Mouse (Mus musculus) MEL (cell line): Measurements from ENCODE around the gene Gnaq. TPM values are rescaled to one million over a fixed set of nuclear protein-coding genes. Genes with fewer than 3 reads are reported as not detected.
A peak's percentile ranks its signal among the peaks of the same experiment; 100 is the strongest.

Source experiments
- DNase-seq: peaks from one replicate; pipeline ENCODE4 v3.0.0; 2011; ENCODE audit warnings: low read depth, low spot score
- H3K27ac ChIP-seq: 2 replicates; pipeline ENCODE4 v1.5.1; 2012; ENCODE audit warnings: low read depth, mild to moderate bottlenecking, control low read depth, low read length, moderate library complexity; ENCODE audit not compliant: control insufficient read depth
- H3K27me3 ChIP-seq, 2 experiments: fragments of 150-350 bp in 1 of 2; sonication (generic) in 1 of 2; 2 replicates each; pipeline ENCODE4 v1.6.1; 2012; ENCODE audit warnings: low read length in 2 of 2, mild to moderate bottlenecking in 2 of 2, improper control_type of control experiment in 1 of 2, moderate library complexity in 1 of 2; ENCODE audit not compliant: insufficient read depth in 2 of 2, control insufficient read depth in 1 of 2
- H3K36me3 ChIP-seq, 2 experiments: 2 replicates each; pipeline ENCODE4 v1.6.1; 2012 to 2014; ENCODE audit warnings: low read length in 2 of 2, improper control_type of control experiment in 1 of 2, inconsistent platforms in 1 of 2, mild to moderate bottlenecking in 1 of 2; ENCODE audit not compliant: insufficient read depth in 2 of 2, control insufficient read depth in 1 of 2
- H3K4me1 ChIP-seq, 2 experiments: fragments of 150-350 bp in 1 of 2; sonication (generic) in 1 of 2; 2 replicates each; pipeline ENCODE4 v1.6.1; 2012; ENCODE audit warnings: low read length in 2 of 2, improper control_type of control experiment in 1 of 2, mild to moderate bottlenecking in 1 of 2; ENCODE audit not compliant: insufficient read depth in 2 of 2, control insufficient read depth in 1 of 2
- H3K4me3 ChIP-seq, 2 experiments: fragments of 150-350 bp in 1 of 2; sonication (generic) in 1 of 2; 2 replicates each; pipeline ENCODE4 v1.5.1; 2012; ENCODE audit warnings: low read depth in 2 of 2, low read length in 2 of 2, mild to moderate bottlenecking in 2 of 2, moderate library complexity in 2 of 2, control low read depth in 1 of 2, improper control_type of control experiment in 1 of 2; ENCODE audit not compliant: control insufficient read depth in 1 of 2, insufficient read depth in 1 of 2
- H3K79me2 ChIP-seq: 2 replicates; pipeline ENCODE4 v1.6.1; 2012; ENCODE audit warnings: mild to moderate bottlenecking, low read length, moderate library complexity; ENCODE audit not compliant: control insufficient read depth, poor library complexity, insufficient read depth
- H3K9ac ChIP-seq: 2 replicates; pipeline ENCODE4 v1.6.1; 2012; ENCODE audit warnings: low read depth, mild to moderate bottlenecking, control low read depth, low read length, moderate library complexity; ENCODE audit not compliant: control insufficient read depth, poor library complexity, severe bottlenecking
- H3K9me3 ChIP-seq: fragments of 150-350 bp; sonication (generic); replicated peaks from 2 replicates; pipeline ENCODE4 v1.6.1; 2012; ENCODE audit warnings: mild to moderate bottlenecking, low read length, improper control_type of control experiment, moderate library complexity; ENCODE audit not compliant: insufficient read depth
- BHLHE40 ChIP-seq: IDR thresholded peaks from 2 replicates; pipeline ENCODE4 v1.6.1; 2012; ENCODE audit warnings: low read depth, mild to moderate bottlenecking, inconsistent platforms, low read length, improper control_type of control experiment, borderline replicate concordance
- CHD1 ChIP-seq: IDR thresholded peaks from 2 replicates; pipeline ENCODE4 v1.6.1; 2012; ENCODE audit warnings: low read depth, mild to moderate bottlenecking, inconsistent platforms, low read length, improper control_type of control experiment
- CTCF ChIP-seq, 3 experiments: IDR thresholded peaks in 2 of 3; conservative IDR thresholded peaks in 1 of 3; 2 replicates each; pipeline ENCODE4 v1.5.1; 2011 to 2012; ENCODE audit warnings: low read length in 3 of 3, low read depth in 2 of 3, mild to moderate bottlenecking in 2 of 3, improper control_type of control experiment in 1 of 3, inconsistent platforms in 1 of 3, mixed read lengths in 1 of 3, moderate library complexity in 1 of 3; ENCODE audit not compliant: control insufficient read depth in 1 of 3, insufficient read depth in 1 of 3, poor library complexity in 1 of 3, severe bottlenecking in 1 of 3
- E2F4 ChIP-seq: IDR thresholded peaks from 2 replicates; pipeline ENCODE4 v1.6.1; 2011; ENCODE audit warnings: low read depth, low read length, improper control_type of control experiment, borderline replicate concordance
- ELF1 ChIP-seq: IDR thresholded peaks from 2 replicates; pipeline ENCODE4 v1.6.1; 2014; ENCODE audit warnings: low read depth, mild to moderate bottlenecking, inconsistent platforms, low read length, improper control_type of control experiment, moderate library complexity
- ETS1 ChIP-seq: IDR thresholded peaks from 2 replicates; pipeline ENCODE4 v1.6.1; 2012; ENCODE audit warnings: low read depth, mild to moderate bottlenecking, inconsistent platforms, low read length, improper control_type of control experiment, moderate library complexity
- GATA1 ChIP-seq: IDR thresholded peaks from 2 replicates; pipeline ENCODE4 v1.6.1; 2011; ENCODE audit warnings: low read depth, low read length, improper control_type of control experiment
- HCFC1 ChIP-seq: IDR thresholded peaks from 2 replicates; pipeline ENCODE4 v1.6.1; 2012; ENCODE audit warnings: low read depth, mild to moderate bottlenecking, inconsistent platforms, low read length, improper control_type of control experiment, moderate library complexity
- JUND ChIP-seq: IDR thresholded peaks from 2 replicates; pipeline ENCODE4 v1.6.1; 2011; ENCODE audit warnings: low read depth, mild to moderate bottlenecking, improper control_type of control experiment, low read length
- KAT2A ChIP-seq: conservative IDR thresholded peaks from 2 replicates; pipeline ENCODE4 v1.6.1; 2012; ENCODE audit warnings: low read depth, low read length, improper control_type of control experiment, inconsistent platforms
- MAFK ChIP-seq: IDR thresholded peaks from 2 replicates; pipeline ENCODE4 v1.6.1; 2011; ENCODE audit warnings: low read depth, mild to moderate bottlenecking, low read length, improper control_type of control experiment, borderline replicate concordance
- MAX ChIP-seq: IDR thresholded peaks from 2 replicates; pipeline ENCODE4 v1.6.1; 2011; ENCODE audit warnings: low read length, improper control_type of control experiment
- MXI1 ChIP-seq: IDR thresholded peaks from 2 replicates; pipeline ENCODE4 v1.6.1; 2011; ENCODE audit warnings: mild to moderate bottlenecking, low read depth, low read length, improper control_type of control experiment
- MYB ChIP-seq: IDR thresholded peaks from 2 replicates; pipeline ENCODE4 v1.6.1; 2011; ENCODE audit warnings: mild to moderate bottlenecking, low read depth, low read length, improper control_type of control experiment
- MYC ChIP-seq: IDR thresholded peaks from 2 replicates; pipeline ENCODE4 v1.6.1; 2011; ENCODE audit warnings: low read depth, mild to moderate bottlenecking, low read length, improper control_type of control experiment, moderate library complexity
- NELFE ChIP-seq: IDR thresholded peaks from 2 replicates; pipeline ENCODE4 v1.6.1; 2011; ENCODE audit warnings: low read depth, low read length, improper control_type of control experiment
- NRF1 ChIP-seq: IDR thresholded peaks from 2 replicates; pipeline ENCODE4 v1.6.1; 2014; ENCODE audit warnings: low read depth, mild to moderate bottlenecking, inconsistent platforms, low read length, improper control_type of control experiment, moderate library complexity; ENCODE audit not compliant: poor library complexity, insufficient read depth, severe bottlenecking
- POLR2A ChIP-seq, 2 experiments: IDR thresholded peaks; 2 replicates each; pipeline ENCODE4 v1.6.1; 2011 to 2012; ENCODE audit warnings: low read length in 2 of 2, mild to moderate bottlenecking in 2 of 2, control low read depth in 1 of 2, improper control_type of control experiment in 1 of 2, low read depth in 1 of 2, moderate library complexity in 1 of 2; ENCODE audit not compliant: control insufficient read depth in 1 of 2, insufficient read depth in 1 of 2, poor library complexity in 1 of 2
- POLR2AphosphoS2 ChIP-seq: IDR thresholded peaks from 2 replicates; pipeline ENCODE4 v1.6.1; 2011; ENCODE audit warnings: low read length, improper control_type of control experiment
- RAD21 ChIP-seq: IDR thresholded peaks from 2 replicates; pipeline ENCODE4 v1.6.1; 2011; ENCODE audit warnings: mild to moderate bottlenecking, low read depth, low read length, improper control_type of control experiment
- RCOR1 ChIP-seq: IDR thresholded peaks from 2 replicates; pipeline ENCODE4 v1.6.1; 2012; ENCODE audit warnings: low read depth, mild to moderate bottlenecking, inconsistent platforms, low read length, improper control_type of control experiment
- SIN3A ChIP-seq: IDR thresholded peaks from 2 replicates; pipeline ENCODE4 v1.6.1; 2012; ENCODE audit warnings: low read length, improper control_type of control experiment, inconsistent platforms
- SMC3 ChIP-seq: IDR thresholded peaks from 2 replicates; pipeline ENCODE4 v1.6.1; 2011; ENCODE audit warnings: low read depth, low read length, improper control_type of control experiment
- TAL1 ChIP-seq: IDR thresholded peaks from 2 replicates; pipeline ENCODE4 v1.6.1; 2012; ENCODE audit warnings: mild to moderate bottlenecking, inconsistent platforms, low read length, moderate library complexity, mixed read lengths
- TCF12 ChIP-seq: IDR thresholded peaks from 2 replicates; pipeline ENCODE4 v1.6.1; 2014; ENCODE audit warnings: low read depth, mild to moderate bottlenecking, inconsistent platforms, low read length, improper control_type of control experiment, moderate library complexity
- UBTF ChIP-seq: IDR thresholded peaks from 2 replicates; pipeline ENCODE4 v1.6.1; 2012; ENCODE audit warnings: low read depth, mild to moderate bottlenecking, inconsistent platforms, low read length, improper control_type of control experiment, moderate library complexity, borderline replicate concordance; ENCODE audit not compliant: insufficient read depth
- USF1 ChIP-seq: IDR thresholded peaks from 2 replicates; pipeline ENCODE4 v1.6.1; 2014; ENCODE audit warnings: low read depth, mild to moderate bottlenecking, inconsistent platforms, low read length, improper control_type of control experiment, moderate library complexity
- USF2 ChIP-seq, 2 experiments: IDR thresholded peaks; 2 replicates each; pipeline ENCODE4 v1.6.1; 2011 to 2012; ENCODE audit warnings: improper control_type of control experiment in 2 of 2, low read length in 2 of 2, borderline replicate concordance in 1 of 2, inconsistent platforms in 1 of 2, low read depth in 1 of 2, mild to moderate bottlenecking in 1 of 2; ENCODE audit not compliant: insufficient read depth in 1 of 2
- ZC3H11A ChIP-seq: IDR thresholded peaks from 2 replicates; pipeline ENCODE4 v1.6.1; 2012; ENCODE audit warnings: low read depth, mild to moderate bottlenecking, inconsistent platforms, low read length, improper control_type of control experiment
- polyA plus RNA-seq, 2 experiments: library from polyadenylated mRNA; stranded (reverse) in 1 of 2; unstranded in 1 of 2; fragments of >175 nt in 1 of 2; fragments of >200 nt in 1 of 2; gene quantifications; 2 replicates each; pipeline versions ENCODE4 v1.2.1 to v1.2.4; 2012; ENCODE audit warnings: low replicate concordance in 2 of 2, low read depth in 1 of 2; ENCODE audit not compliant: insufficient read length in 2 of 2, insufficient read depth in 1 of 2, missing spikeins in 1 of 2
- total RNA-seq: library from RNA; depleted of rRNA; stranded (reverse); fragments of 300-350 nt; gene quantifications from 2 replicates; pipeline ENCODE4 v1.2.3, GENCODE M21; 2012

The Gnaq gene
- total and polyA plus RNA-seq, 3 experiments: not detected

DNA sequence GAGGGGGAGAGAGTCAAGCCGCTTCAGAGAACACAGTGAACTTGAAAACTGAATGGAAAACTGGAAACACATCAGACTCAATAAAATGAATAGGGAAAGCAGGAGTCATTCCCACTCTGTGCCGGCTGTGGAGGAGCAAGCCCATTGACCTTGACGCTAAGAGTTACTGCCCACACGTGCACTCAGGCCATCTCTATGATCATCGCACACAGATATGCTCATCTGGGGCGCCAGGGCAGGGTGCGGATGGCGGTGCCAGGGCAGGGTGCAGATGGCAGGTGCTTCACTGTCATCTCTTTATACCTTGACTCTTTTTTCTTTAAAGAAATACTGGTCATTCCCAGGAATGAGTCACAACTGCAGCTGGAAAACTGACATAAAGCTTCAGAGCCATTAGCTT is 298.7 kb downstream of the Gnaq start:
- DNase-seq: no peak
- Histone ChIP-seq H3K79me2 (no peaks in the 10 kb centered on the region), H3K4me1 (no peaks in the 10 kb centered on the region), H3K36me3 (no peaks in the 10 kb centered on the region), H3K4me3 (no peak overlapping the region), H3K27ac (no peak overlapping the region), H3K27me3 (peaks cover 0 to 2% of the 10 kb centered on the region in 2 experiments; a peak in 1 of 4 replicates), H3K9me3 (no peaks in the 10 kb centered on the region), H3K9ac (no peak overlapping the region)
- TF ChIP-seq POLR2AphosphoS2 (no peak), TCF12 (no peak), UBTF (no peak), HCFC1 (no peak), NRF1 (no peak), CHD1 (no peak), ELF1 (no peak), MXI1 (no peak), MYC (no peak), ZC3H11A (no peak), E2F4 (no peak), TAL1 (no peak), SIN3A (no peak), JUND (no peak), CTCF (IDR thresholded peaks at IDR 0.05 in 2 of 3, conservative IDR thresholded peaks at IDR 0.05 in 1 of 3; ENCODE audit: control insufficient read depth in 1 of 3, insufficient read depth in 1 of 3, low read depth in 2 of 3, low read length in 3 of 3, poor library complexity in 1 of 3, severe bottlenecking in 1 of 3) (no peak), GATA1 (no peak), MYB (no peak), MAFK (no peak), RAD21 (no peak)

GRCm38 (mm10) chr19:16434879-16435278 is 302.2 kb downstream of the Gnaq start:
- Histone ChIP-seq H3K9ac (no peak overlapping the region), H3K36me3 (no peaks in the 10 kb centered on the region), H3K9me3 (no peaks in the 10 kb centered on the region), H3K27me3 (no peaks in the 10 kb centered on the region), H3K4me1 (no peaks in the 10 kb centered on the region), H3K79me2 (no peaks in the 10 kb centered on the region), H3K4me3 (no peak overlapping the region), H3K27ac (no peak overlapping the region)
- peak; percentile 38 for DNase-seq
- TF ChIP-seq RCOR1 (no peak), RAD21 (peak; percentile 81), POLR2A (IDR thresholded peaks at IDR 0.05; ENCODE audit: control insufficient read depth in 1 of 2, insufficient read depth in 1 of 2, low read depth in 1 of 2, low read length in 2 of 2, poor library complexity in 1 of 2) (no peak), BHLHE40 (no peak), SMC3 (peak; percentile 84), HCFC1 (no peak), NELFE (no peak), ELF1 (no peak), E2F4 (no peak), USF1 (no peak), USF2 (IDR thresholded peaks at IDR 0.05; ENCODE audit: borderline replicate concordance in 1 of 2, insufficient read depth in 1 of 2, low read depth in 1 of 2, low read length in 2 of 2) (no peak), CHD1 (no peak), CTCF (IDR thresholded peaks at IDR 0.05 in 2 of 3, conservative IDR thresholded peaks at IDR 0.05 in 1 of 3; ENCODE audit: control insufficient read depth in 1 of 3, insufficient read depth in 1 of 3, low read depth in 2 of 3, low read length in 3 of 3, poor library complexity in 1 of 3, severe bottlenecking in 1 of 3) (peak in 2 of 3 experiments; percentile 44 to 75; a peak in 4 of 6 replicates), MAX (no peak), MYC (no peak), ETS1 (no peak), NRF1 (no peak), KAT2A (no peak), UBTF (no peak), ZC3H11A (peak; percentile 80)
